Mouse (Mus musculus) right cerebral cortex, adult 18-20 months (tissue): ENCODE measurements at regions not wholly inside any gene's neighbourhood (a gene's known extent, or its start where the extent isn't known, plus 50 kb on each side); places are given as distances from the start of the nearest gene placed in this dataset.

Experiments
- DNase-seq: peaks from one replicate; pipeline ENCODE4 v3.0.0; 2022; ENCODE audit warnings: mixed read lengths

GRCm38 (mm10) chr15:28560035-28560434, 356.5 kb downstream of the Dnah5 start:
- DNase-seq, result peak; percentile 36

- DNase-seq, result no peak
Measured at GRCm38 (mm10) chr15:28595294-28595693, 391.7 kb downstream of the Dnah5 start.

DNA sequence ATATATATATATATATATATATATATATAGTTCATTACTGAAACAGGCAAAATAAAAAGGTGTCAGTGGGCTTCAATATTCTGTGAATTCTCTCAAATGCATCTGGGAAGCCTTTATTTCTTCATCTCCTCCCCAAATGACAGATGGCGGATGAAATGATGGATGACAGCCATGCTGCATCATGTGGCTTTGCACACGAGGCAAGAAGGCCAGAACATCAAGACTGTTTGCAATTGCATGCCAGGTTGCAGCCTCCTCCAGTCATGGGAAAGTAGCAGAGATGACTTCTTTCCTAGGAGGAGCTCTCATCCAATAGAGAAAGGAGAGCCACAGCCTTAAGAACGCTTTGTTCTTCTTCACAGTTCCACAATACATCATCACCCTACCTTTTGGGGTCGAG, 392.2 kb downstream of the Dnah5 start:
- DNase-seq, result no peak

DNA sequence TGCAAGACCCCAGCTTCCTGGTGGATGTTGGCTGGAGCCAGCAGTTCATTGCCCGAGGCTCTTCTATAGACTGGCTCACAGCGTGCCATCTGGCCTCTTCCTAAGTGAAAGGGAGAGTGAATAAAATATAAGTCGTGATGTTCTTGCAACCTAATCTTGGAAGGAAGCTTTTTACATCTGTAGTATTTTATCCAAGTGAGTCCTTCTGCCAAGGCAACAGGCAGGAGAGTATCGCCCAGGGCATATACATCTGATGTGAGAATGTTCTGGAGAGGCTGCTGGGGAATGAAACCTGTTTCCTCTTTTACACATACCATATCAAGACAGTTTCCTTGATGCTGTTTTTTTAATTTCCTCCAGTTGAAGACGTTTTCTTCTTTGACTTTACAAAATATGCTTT, 396.6 kb downstream of the Dnah5 start:
- peak; percentile 12 for DNase-seq

DNA sequence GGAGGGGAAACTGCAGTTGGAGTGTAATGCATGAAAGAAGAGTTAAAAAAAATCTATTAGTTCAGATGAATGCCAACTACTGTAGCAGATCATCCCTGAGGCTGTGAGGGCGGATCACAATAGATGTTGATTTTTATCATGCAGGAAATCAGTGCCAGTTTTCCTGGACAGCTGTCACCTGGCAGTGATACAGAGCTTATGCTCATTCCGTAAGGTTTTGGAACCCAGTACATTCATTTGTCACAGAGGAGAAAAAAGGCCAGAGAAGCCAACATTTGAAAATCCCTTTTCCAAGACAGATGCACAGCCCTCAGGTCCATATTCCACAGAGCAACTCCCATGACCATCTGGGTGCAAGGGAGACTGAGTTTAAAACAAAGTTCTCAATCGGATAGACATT, 412.1 kb downstream of the Dnah5 start:
- no peak for DNase-seq

GRCm38 (mm10) chr15:28640349-28640748, 436.8 kb downstream of the Dnah5 start:
- no peak for DNase-seq

- DNase-seq, result no peak
Measured at GRCm38 (mm10) chr15:28645122-28645521, 441.6 kb downstream of the Dnah5 start.

DNA sequence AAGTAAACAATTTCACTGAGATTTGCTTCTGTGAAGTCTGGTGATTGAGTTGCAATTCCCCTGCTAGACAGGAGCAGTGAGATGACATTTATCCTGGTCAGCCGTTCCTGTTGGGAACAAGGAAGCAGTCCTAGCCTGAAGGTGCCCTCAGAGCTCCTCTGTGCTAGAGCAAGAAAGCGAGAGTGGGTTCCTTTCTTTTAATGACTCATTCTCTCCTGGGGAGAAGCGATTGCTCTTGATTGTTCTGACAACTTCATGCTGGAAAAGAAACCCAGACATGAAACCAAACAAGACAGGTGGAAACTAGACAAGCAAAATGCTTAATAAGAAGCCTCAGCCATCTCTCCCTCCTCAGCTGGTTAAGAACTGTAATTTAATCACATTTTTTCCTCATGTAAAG, 450.4 kb downstream of the Dnah5 start:
- DNase-seq, result no peak

DNA sequence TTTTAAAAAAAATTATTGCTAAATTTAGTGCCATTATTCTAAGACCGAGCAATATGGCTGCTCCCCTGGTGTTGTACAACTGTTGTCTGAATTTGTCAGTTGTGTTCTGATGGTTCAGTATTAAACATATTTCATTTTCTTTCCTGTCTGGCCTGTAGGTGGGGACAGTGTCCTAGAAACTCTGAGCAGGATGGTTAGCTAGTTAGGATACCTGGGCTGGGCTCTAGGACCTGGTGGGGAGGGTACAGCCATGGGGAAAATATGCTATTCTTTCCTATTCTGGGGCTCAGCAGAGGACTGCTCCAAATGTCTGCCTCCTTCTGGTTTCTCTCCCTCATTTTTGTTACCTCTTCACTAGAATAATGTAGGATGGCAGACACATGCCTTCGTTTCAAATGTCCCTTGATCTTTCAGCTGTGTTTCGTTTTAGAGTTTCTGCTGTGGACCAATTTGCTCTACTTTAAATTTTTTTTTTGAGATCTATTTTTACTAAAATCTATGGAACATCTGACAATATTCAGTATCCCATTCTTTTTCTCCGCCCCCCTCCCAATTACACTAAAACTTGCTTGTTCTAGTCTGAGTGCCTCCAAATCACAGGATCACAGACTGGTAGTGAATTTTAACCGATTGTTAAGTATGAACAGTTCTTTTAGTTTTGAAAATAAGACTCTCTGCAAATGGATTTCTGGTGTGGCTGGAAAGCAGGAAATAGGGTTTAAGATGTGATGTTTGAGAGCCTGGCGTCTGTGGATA, 460.5 kb downstream of the Dnah5 start:
- DNase-seq, result peak; percentile 5
